Mouse (Mus musculus) v-Abl transformed pro-B cells (cell line): ENCODE data around the gene Dolpp1.

Experiments used
- in situ Hi-C, 2 experiments: fragments of 400-800 bp; cut with MboI; formaldehyde crosslinking; loops; one replicate each; pipeline ENCODE4 v1.15.1; 2025; ENCODE audit not compliant: unreplicated experiment in 2 of 2

Gene Dolpp1

DNA sequence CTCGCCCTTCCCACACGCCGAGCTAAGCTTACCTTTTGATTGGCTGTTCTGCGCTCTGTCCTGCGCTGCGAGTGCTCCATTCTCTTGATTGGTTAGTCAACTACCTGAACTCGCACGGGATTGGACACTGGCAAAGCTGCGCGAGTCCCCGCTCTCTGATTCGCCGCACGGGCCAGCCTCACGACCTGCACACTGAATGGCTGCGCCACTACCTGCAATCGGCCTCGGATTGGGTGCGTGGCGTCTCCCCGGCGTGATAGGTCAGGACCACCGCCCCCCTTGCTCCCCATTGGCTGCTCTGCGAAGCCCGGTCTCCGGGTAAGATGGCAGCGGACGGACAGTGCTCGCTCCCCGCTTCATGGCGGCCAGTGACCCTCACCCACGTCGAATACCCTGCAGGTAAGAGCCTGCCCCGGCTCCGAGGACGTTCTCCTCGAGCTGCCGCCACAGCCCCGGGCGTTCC lies at the start of gene Dolpp1:
Gene Dolpp1 (plus strand): TSS at position 141 of the 463 bp plus-strand sequence.
- in situ Hi-C loops = no loop called here

GRCm38 (mm10) chr2:30342544-30342943 lies 49.5 kb upstream of the Dolpp1 start:
- in situ Hi-C loops = no loop called here

- in situ Hi-C loops = no loop called here
Measured at GRCm38 (mm10) chr2:30343601-30344137, 48.4 kb upstream of the Dolpp1 start.

- in situ Hi-C loops = no loop called here
Measured at GRCm38 (mm10) chr2:30345971-30346676, 45.9 kb upstream of the Dolpp1 start.

DNA sequence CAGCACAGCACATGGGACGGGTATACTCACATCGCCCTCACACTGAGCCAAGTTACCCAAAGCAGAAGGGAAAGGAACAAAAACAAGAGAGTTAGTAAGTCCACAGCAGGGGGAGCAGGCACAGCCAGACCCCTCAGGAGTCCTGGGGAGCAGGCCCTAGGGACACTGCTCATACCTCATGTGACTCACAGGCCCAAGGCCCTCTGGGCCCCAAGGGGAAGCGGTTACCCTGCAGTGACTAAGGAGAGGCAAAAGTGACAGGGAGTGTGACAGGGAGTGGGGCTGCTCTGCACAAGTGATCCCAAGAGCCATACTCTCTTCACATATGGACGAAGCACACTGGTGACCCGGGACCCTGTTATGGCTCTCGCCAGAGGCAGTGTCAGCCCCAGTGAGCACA lies 42.9 kb upstream of the Dolpp1 start:
- in situ Hi-C loops = no loop called here

GRCm38 (mm10) chr2:30351149-30351548 lies 40.9 kb upstream of the Dolpp1 start:
- in situ Hi-C loops = no loop called here

- in situ Hi-C loops = no loop called here
Measured at GRCm38 (mm10) chr2:30355861-30356260, 36.2 kb upstream of the Dolpp1 start.

- in situ Hi-C loops = no loop called here
Measured at GRCm38 (mm10) chr2:30356266-30356665, 35.8 kb upstream of the Dolpp1 start.

DNA sequence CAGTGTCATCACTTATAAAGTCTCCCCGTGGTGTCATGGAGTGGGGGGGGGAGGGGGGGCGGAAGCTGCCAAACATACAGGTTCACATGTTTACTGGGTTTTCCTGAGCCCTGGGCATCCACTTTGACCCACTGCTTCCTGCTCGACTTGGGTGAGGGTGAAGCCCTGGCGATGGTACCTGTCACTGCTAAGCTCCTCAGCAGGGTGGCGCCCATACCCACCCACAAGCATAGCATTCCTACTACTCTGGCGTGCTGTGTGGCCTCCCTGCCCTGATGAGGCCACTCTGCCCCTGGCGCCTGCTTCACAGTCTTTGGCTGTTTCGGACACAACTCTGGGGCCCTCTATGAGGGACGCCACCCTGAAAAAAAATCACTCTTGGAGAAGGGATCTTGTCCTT lies 35.1 kb upstream of the Dolpp1 start:
- in situ Hi-C loops = no loop called here

DNA sequence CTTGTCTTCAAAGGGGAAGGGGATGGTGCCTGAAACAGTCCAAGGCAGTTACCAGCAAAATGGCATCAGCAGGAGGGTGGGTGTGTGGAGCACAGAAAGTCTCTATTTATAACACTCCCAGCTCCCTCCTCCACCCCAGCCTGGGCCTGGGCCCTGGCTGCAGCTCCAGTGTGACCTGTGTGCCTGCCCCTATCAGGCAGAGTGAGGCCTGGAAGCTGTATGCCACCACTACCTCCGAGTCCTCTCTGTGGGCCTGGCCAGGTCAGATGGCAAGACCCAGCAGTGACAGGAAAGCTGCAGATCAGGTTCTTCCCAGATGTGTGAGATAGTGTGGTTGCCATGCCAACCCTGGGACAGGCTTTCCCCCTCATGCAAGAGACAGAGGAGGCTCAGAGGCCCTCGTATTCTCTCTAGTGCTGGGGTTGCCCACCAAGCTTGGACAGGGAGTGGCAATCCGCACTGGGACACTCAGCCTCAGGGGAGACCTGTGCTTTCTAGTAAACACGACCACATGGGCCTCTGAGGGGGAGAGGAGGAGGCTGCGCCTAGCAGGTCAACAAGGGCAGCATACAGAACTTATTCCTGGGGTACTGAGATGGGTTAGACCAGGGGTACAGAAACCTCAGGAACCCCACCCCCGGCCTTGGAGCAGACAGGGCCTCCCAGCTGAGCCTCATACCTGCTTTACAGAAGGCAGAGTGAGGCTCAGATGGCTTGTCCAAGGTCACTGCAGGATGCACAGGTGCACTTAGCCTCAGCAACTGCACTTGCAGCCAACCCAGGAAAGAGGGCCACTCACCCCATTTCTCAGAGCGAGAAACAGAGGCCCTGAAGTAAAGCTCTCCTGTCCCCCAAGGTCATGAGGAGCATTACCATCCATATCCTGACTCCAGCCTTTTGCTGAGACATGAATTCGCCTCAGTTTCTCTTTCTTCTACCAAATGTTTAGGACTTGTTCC lies 34.2 kb upstream of the Dolpp1 start:
- in situ Hi-C loops = no loop called here

- in situ Hi-C loops = no loop called here
Measured at GRCm38 (mm10) chr2:30358533-30359531, 33.2 kb upstream of the Dolpp1 start, which contains the start of gene Sh3glb2. Sh3glb2 (minus strand) TSS chr2:30359337.

- in situ Hi-C loops = no loop called here
Measured at GRCm38 (mm10) chr2:30360626-30361025, 31.4 kb upstream of the Dolpp1 start.

DNA sequence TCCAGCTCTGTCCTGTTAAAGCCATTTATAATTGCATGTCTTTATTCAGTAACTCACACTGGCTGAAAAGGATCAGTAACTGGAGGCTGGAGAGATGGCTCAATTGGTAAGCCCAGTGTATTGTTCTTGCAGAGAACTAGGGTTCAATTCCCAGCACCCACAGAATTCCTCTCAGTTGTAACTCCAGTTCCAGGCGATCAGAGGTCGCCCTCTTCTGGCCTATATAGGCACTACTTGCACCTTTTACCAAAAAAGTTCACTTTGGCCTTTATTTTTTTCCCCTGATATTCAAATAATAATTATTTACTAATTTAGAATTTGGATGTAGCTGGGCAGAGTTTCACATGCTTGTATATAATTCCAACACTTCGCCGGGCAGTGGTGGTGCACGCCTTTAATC lies 29.2 kb upstream of the Dolpp1 start:
- in situ Hi-C loops = no loop called here

GRCm38 (mm10) chr2:30363773-30364650 lies 28.0 kb upstream of the Dolpp1 start, which contains the start of gene Miga2:
Miga2 (plus strand) TSS chr2:30364233.
- in situ Hi-C loops = no loop called here

- in situ Hi-C loops = no loop called here
Measured at GRCm38 (mm10) chr2:30365281-30366069, 26.6 kb upstream of the Dolpp1 start.

DNA sequence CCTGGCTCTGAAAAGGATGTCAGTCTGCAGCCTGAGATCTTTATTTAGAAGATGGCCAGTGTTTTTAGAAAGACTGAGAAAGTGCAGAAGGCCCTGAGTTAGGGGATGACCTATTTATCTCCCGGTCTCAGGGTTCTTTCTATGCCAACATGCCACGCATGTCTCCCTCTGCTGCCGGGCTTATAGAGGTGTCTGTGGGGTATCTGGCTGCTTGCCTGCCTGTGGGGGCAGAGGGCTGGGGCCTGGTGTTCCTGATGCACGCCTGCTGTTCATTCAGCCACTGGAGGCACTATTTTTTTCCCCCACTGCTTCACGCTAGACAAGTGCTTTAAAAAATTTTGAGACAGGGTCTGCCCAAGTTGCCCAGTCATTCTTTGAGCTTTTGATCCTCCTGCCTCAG lies 25.9 kb upstream of the Dolpp1 start:
- in situ Hi-C loops = no loop called here

DNA sequence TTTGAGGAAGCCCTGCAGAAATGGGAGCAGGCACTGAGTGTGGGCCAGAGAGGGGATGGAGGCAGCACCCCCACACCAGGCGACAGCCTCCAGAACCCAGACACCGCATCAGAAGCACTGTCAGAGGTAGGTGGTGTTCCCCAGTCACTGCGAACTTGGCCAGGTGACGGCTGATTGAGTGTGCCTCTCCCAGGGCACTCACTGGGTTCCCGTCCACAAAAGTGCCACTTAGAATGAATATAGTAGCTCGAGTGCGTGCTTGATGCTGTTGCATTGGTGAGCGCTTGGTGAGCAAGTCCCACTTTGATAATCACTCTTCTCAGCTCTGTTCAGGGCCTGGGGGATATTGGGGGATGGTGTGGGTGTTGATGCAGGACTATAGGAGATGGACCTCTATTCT lies 20.5 kb upstream of the Dolpp1 start:
- in situ Hi-C loops = no loop called here

DNA sequence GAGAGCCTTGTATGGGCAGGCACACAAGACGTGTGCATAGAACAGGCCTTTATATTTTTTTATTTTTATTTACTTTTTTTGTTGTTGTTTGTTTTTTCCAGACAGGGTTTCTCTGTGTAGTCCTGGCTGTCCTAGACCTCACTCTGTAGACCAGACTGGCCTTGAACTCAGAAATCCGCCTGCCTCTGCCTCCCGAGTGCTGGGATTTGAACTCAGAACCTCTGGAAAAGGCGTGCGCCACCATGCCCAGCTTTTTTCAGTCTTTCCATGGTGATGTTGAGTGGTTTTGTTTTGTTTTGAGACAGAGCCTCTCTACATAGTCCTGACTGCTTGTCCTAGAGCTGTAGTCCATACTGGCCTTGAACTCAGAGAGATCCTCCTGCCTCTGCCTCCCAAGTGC lies 19.3 kb upstream of the Dolpp1 start:
- in situ Hi-C loops = no loop called here
